Mouse (Mus musculus): ENCODE measurements at regions not wholly inside any gene's neighbourhood (a gene's known extent, or its start where the extent isn't known, plus 50 kb on each side); places are given as distances from the start of the nearest gene placed in this dataset.

DNA sequence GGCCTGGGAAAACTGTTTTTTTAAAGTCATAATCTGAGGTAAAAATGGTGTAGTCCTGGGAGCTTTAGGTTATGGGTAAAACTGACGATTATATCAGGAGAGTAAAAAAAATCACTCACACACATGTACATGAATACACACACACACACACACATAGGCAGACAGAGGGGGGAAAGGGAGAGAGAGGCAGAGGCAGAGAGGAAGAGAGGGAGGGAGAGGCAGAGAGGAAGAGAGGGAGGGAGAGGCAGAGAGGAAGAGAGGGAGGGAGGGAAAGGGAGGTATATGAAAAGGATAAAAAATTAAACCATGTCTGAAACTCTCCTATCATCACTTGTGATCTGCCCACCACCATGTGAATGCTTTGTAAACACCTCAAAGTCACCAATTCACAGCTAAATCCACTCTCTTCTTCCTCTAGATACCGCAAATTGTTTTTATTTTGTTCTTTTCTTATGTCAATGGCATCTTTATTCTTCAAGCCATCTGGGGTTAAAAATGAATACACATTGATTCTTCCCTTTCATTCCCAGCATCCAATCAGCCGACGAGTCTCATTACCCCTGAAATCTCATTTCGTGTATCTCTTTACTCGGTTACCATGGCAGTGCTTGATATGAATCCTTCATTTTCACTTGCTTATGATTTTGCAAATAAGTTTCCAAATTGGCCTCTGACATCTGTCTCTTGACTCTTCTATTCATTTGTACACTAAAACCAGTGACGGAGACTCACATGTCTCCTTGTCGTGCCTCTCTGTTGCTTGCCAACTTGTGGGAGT, 209.5 kb upstream of the Krr1 start:
- Histone ChIP-seq H3K4me2 (no peak overlapping the region), H3K36me3 (no peaks in the 10 kb centered on the region), H3K27me3 (no peaks in the 10 kb centered on the region), H3K4me1 (replicated peaks) (no peaks in the 10 kb centered on the region), H3K4me3 (no peak overlapping the region), H3K9me3 (no peaks in the 10 kb centered on the region), H3K9ac (no peak overlapping the region), H3K27ac (replicated peaks) (no peak overlapping the region)
- no peak for ATAC-seq (ENCODE audit: low FRiP score, low read depth)
- WGBS, result 70% methylated on average over 8 of the region's 8 CpGs

- no peaks in the 10 kb centered on the region for H3K36me3 ChIP-seq
- no peak for ATAC-seq (ENCODE audit: low FRiP score, low read depth)
- no peak overlapping the region for H3K4me2 ChIP-seq
- H3K27ac ChIP-seq (replicated peaks), result no peak overlapping the region
- 80% methylated on average over 7 of the region's 7 CpGs for WGBS
- H3K9me3 ChIP-seq, result no peaks in the 10 kb centered on the region
- no peaks in the 10 kb centered on the region for H3K4me1 ChIP-seq (replicated peaks)
- no peak overlapping the region for H3K9ac ChIP-seq
- H3K27me3 ChIP-seq, result no peaks in the 10 kb centered on the region
- H3K4me3 ChIP-seq, result no peak overlapping the region
These were observed 205.3 kb upstream of the Krr1 start for GRCm38 (mm10) chr10:111767011-111767720.

GRCm38 (mm10) chr10:111767813-111768455, 204.5 kb upstream of the Krr1 start:
- 94% methylated on average over 14 of the region's 14 CpGs for WGBS
- ATAC-seq (ENCODE audit: low FRiP score, low read depth), result no peak
- no peak overlapping the region for H3K9ac ChIP-seq

DNA sequence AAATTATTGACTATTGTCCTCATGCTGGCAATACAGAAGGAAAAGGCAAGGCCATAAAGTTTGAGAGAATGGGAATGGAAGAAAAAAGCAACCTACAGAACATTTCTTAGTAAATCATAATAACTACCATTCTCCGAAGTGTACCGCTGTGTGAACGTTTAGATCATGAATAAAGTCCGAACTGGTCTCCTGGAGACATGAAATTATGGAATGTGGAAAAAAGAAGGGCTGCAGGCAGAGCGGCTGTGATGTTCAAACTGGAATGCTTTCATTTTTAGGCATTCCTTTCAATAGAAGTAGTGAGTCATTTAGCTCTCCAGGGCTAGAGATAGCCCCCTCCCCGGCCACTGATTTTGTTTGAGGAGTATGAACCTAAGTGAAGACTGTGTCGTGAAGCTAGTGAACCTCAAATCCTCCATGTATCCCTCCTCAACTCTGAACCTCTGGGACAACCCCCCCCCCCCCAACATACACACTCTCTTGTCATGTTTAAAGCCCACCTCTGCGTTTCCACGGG, 202.9 kb upstream of the Krr1 start:
- Histone ChIP-seq H3K27ac (replicated peaks) (no peak overlapping the region), H3K4me1 (replicated peaks) (no peaks in the 10 kb centered on the region), H3K4me2 (no peak overlapping the region), H3K27me3 (no peaks in the 10 kb centered on the region), H3K9me3 (no peaks in the 10 kb centered on the region), H3K4me3 (no peak overlapping the region), H3K9ac (no peak overlapping the region), H3K36me3 (no peaks in the 10 kb centered on the region)
- WGBS, result 68% methylated on average over 9 of the region's 9 CpGs
- ATAC-seq (ENCODE audit: low FRiP score, low read depth), result no peak

More at GRCm38 (mm10) chr10:111767813-111768455, 204.5 kb upstream of the Krr1 start:
- no peaks in the 10 kb centered on the region for H3K36me3 ChIP-seq
- no peak overlapping the region for H3K4me3 ChIP-seq
- no peaks in the 10 kb centered on the region for H3K4me1 ChIP-seq (replicated peaks)
- H3K9me3 ChIP-seq, result no peaks in the 10 kb centered on the region
- H3K27me3 ChIP-seq, result no peaks in the 10 kb centered on the region
- no peak overlapping the region for H3K27ac ChIP-seq (replicated peaks)
- H3K4me2 ChIP-seq, result no peak overlapping the region

DNA sequence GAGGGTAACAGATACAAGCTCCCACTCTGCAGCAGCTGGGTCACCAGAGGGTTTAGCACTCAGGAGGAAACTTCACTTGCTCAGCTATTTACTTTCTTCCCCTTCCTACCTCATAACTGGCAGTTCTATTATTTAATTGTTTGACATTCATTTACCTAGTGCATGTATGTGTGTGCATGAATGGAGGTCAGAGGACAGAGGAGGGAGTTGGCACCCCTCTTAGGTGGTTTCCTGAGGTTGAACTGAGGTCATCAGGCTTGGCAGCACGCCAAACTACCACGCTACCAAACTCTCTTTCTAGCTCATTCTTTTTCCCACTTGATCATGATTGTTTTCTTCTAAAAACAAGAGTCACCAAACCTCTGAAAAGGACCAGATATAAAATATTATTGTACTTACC, 202.4 kb upstream of the Krr1 start:
- 78% methylated on average over 2 of the region's 2 CpGs for WGBS

DNA sequence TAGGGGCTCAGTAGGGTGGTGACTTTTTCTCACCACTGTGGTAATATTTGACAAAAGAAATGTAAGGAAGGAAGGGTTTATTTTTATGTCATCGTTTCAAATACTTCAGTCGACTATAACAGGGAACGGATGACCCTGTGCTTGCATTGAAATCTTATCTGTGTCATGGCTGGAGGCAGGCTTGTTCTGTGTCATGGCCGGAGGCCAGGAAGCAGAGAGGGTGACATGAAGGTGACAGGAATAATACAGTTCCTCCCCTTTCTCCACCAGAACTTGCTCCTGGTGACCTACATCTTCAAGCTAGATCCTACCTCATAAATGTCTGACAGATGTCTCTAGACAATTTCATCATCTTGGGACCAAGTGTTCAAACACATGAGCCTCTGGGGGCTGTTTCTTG, 201.5 kb upstream of the Krr1 start:
- Histone ChIP-seq H3K27me3 (no peaks in the 10 kb centered on the region), H3K4me3 (no peak overlapping the region), H3K9me3 (no peaks in the 10 kb centered on the region), H3K9ac (no peak overlapping the region), H3K27ac (replicated peaks) (no peak overlapping the region), H3K36me3 (no peaks in the 10 kb centered on the region), H3K4me1 (replicated peaks) (no peaks in the 10 kb centered on the region), H3K4me2 (no peak overlapping the region)
- 87% methylated on average over 4 of the region's 4 CpGs for WGBS
- no peak for ATAC-seq (ENCODE audit: low FRiP score, low read depth)

More for the DNA sequence above, 202.4 kb upstream of the Krr1 start:
- no peak overlapping the region for H3K4me3 ChIP-seq
- no peak overlapping the region for H3K4me2 ChIP-seq
- no peaks in the 10 kb centered on the region for H3K9me3 ChIP-seq
- H3K27ac ChIP-seq (replicated peaks), result no peak overlapping the region
- no peaks in the 10 kb centered on the region for H3K4me1 ChIP-seq (replicated peaks)
- no peak overlapping the region for H3K9ac ChIP-seq
- H3K36me3 ChIP-seq, result no peaks in the 10 kb centered on the region
- H3K27me3 ChIP-seq, result no peaks in the 10 kb centered on the region
- ATAC-seq (ENCODE audit: low FRiP score, low read depth), result no peak

DNA sequence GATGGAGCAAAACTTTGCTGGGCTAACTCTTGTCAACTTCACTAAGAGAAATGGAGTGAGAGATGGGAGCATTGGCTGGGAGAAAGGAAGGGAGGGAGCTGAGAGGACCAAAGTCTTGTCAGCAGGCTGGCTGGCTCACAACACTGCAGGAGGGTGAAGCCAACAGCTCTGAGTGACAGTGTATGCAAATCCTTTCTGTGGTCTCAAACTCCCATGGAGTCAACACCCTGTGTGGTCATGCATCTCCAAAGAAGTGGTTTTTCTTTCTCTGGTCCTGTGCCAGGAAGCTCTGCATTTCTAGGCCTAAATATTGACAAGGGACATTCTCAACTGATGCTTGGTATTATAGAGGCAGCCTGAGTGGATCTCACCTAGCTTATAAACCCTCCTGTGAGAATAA, 194.9 kb upstream of the Krr1 start:
- Histone ChIP-seq H3K27me3 (no peaks in the 10 kb centered on the region), H3K9me3 (no peaks in the 10 kb centered on the region), H3K4me3 (no peak overlapping the region), H3K4me2 (no peak overlapping the region), H3K27ac (replicated peaks) (no peak overlapping the region), H3K9ac (no peak overlapping the region), H3K36me3 (no peaks in the 10 kb centered on the region), H3K4me1 (replicated peaks) (no peaks in the 10 kb centered on the region)
- no peak for ATAC-seq (ENCODE audit: low FRiP score, low read depth)

- Histone ChIP-seq H3K27ac (replicated peaks) (no peak overlapping the region), H3K36me3 (no peaks in the 10 kb centered on the region), H3K4me2 (no peak overlapping the region), H3K27me3 (no peaks in the 10 kb centered on the region), H3K4me1 (replicated peaks) (no peaks in the 10 kb centered on the region; the same call in 1 of the 2 replicates), H3K9ac (no peak overlapping the region), H3K4me3 (no peak overlapping the region), H3K9me3 (no peaks in the 10 kb centered on the region)
- WGBS, result 87% methylated on average over 5 of the region's 5 CpGs
- ATAC-seq (ENCODE audit: low FRiP score, low read depth), result no peak
These were observed 194.4 kb upstream of the Krr1 start for GRCm38 (mm10) chr10:111778111-111778510.

GRCm38 (mm10) chr10:111779956-111780355, 192.5 kb upstream of the Krr1 start:
- Histone ChIP-seq H3K9me3 (no peaks in the 10 kb centered on the region), H3K9ac (no peak overlapping the region), H3K36me3 (no peaks in the 10 kb centered on the region), H3K4me3 (no peak overlapping the region), H3K4me2 (no peak overlapping the region), H3K4me1 (replicated peaks) (peaks cover 9% of the 10 kb centered on the region), H3K27me3 (no peaks in the 10 kb centered on the region), H3K27ac (replicated peaks) (no peak overlapping the region)
- no peak for ATAC-seq (ENCODE audit: low FRiP score, low read depth)
- WGBS, result 96% methylated on average over 7 of the region's 7 CpGs

GRCm38 (mm10) chr10:111782195-111782810, 190.2 kb upstream of the Krr1 start:
- Histone ChIP-seq H3K9me3 (no peaks in the 10 kb centered on the region), H3K4me2 (no peak overlapping the region), H3K4me3 (no peak overlapping the region), H3K27me3 (no peaks in the 10 kb centered on the region), H3K36me3 (no peaks in the 10 kb centered on the region), H3K27ac (replicated peaks) (no peak overlapping the region), H3K4me1 (replicated peaks) (peaks cover 14% of the 10 kb centered on the region), H3K9ac (no peak overlapping the region)
- ATAC-seq (ENCODE audit: low FRiP score, low read depth), result no peak
- WGBS, result 84% methylated on average over 22 of the region's 22 CpGs

DNA sequence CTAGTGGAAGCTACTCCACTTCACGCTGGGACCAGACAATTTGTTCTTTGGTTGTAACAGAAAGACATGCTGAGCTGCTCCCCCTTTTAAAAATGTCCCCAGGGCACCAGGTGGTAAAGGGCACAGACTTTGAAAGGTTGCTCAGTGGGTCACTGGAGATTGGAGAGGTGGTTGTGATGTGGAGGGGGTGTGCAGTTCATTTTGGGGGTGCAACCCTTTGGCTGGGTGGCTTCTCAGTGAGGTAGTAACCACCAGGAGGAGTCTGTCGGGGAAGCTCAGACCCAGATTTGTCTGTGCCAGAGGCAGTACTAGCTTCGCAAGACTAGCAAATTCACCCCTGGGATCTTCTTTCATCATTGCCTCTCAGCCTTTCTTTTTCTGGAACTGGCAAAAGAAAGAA, 189.0 kb upstream of the Krr1 start:
- Histone ChIP-seq H3K9ac (no peak overlapping the region), H3K4me2 (no peak overlapping the region), H3K36me3 (no peaks in the 10 kb centered on the region), H3K4me1 (replicated peaks) (peaks cover 17% of the 10 kb centered on the region), H3K9me3 (no peaks in the 10 kb centered on the region), H3K27ac (replicated peaks) (no peak overlapping the region; the same call in 1 of the 2 replicates), H3K27me3 (no peaks in the 10 kb centered on the region), H3K4me3 (no peak overlapping the region)
- 42% methylated on average over 3 of the region's 3 CpGs for WGBS
- ATAC-seq (ENCODE audit: low FRiP score, low read depth), result 0 out of 2 replicates have a peak, but pooled peaks have one; percentile 12

Measured in hindbrain, embryonic 15.5 days (tissue).